Mouse (Mus musculus) embryonic facial prominence, embryonic 13.5 days (tissue): Measurements from ENCODE around the gene Jazf1. TPM values are rescaled to one million over a fixed set of nuclear protein-coding genes. Genes with fewer than 3 reads are reported as not detected.

Experiments
- polyA plus RNA-seq: library from polyadenylated mRNA; unstranded; fragments of >200 nt; fragmentation: Nextera tagmentation; extraction: Ambion mirVana; gene quantifications from 2 replicates; pipeline ENCODE4 v1.2.1, GENCODE M21; 2015

Gene Jazf1
- polyA plus RNA-seq, 1 experiment from 2014 or later = 11.3 TPM

Other genes with a start within 250 kb of the Jazf1 start
- 20.0 and 21.8 TPM in 2 replicates for gene Creb5, start 218.6 kb upstream of the Jazf1 start, polyA plus RNA-seq